Mouse (Mus musculus) skeletal muscle tissue, adult 2 months (tissue): ENCODE data around the gene Fras1.

Experiments
- DNase-seq: peaks from one replicate; pipeline ENCODE4 v3.0.0-alpha.2; 2012; ENCODE audit warnings: low read depth, low spot score

The Fras1 gene

GRCm38 (mm10) chr5:96482054-96482453 is 108.3 kb downstream of the Fras1 start:
- DNase-seq, result no peak

DNA sequence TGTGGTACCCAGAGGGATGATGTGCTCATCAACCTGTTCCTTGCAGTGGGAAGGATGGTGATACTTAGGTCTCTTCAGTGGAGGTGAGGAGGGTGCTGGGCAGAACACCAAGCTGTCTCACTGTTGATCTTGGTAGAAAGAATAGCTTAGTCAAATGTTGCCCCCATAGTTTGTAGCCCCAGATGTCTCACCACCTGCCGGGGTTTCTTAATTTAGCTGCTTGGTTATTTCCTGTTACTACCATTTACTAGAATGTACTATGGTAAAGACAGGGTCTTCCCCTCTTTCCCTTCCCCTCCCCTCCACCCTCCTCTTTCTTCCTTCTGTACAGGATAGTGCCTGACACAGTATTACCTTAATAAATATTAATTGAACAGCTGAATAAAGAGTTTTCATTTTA is 118.7 kb downstream of the Fras1 start:
- no peak for DNase-seq

DNA sequence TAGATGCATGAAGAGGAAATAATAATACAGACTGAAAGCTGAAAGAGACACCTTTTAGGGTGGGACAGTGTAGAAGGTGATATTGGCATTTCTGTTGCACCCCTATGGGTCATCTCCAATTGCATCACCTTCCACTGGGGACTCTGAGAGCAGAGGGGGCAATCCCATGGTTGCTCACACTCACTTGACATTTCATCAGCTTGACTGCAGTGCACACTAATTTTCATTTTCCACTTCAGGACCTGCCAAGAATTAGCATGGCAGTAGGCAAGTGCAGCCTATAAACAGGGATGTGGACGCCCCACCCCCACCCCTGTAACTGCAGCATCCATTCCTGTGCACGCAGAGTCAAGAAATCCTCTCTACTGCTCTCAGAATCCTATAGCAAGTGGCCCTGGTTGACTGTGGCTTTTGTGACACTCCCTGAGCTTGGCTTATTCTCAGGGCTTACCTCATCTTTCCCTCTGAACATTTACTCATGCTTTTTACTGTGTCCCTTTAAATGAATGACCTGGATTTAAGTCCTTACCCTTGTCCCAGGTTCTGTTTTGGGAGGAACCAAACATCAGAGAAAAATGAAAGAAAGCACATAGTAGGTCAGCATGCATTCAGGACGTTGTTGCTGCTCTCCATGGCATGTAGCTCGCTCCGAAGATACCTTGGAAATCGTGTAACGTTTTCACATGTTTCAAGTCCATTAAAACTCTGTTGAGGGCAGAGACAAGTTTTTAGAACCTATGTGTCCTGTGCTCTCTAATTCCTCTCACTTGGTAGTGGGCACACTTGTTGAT is 120.9 kb downstream of the Fras1 start:
- no peak for DNase-seq

- no peak for DNase-seq
Measured at GRCm38 (mm10) chr5:96498083-96498482, 124.3 kb downstream of the Fras1 start.

DNA sequence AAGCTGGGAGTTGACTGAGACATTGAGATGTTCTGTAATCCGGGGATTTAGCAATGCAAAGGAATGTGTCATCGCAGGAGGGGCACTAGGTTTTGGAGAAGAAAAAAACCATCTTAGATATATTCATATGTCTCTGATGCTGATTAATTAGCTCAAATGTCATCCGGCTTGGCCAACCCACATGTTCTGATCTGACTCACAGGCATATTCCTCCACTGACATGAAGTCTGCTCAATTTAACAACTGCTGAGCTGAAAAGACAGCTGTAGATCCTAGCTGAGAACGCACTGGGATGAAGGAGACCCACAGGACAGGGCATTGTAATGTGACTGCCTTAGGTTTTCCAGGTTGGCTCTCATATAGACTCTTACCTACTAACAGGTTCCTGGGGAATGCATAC is 128.0 kb downstream of the Fras1 start:
- DNase-seq, result no peak

DNA sequence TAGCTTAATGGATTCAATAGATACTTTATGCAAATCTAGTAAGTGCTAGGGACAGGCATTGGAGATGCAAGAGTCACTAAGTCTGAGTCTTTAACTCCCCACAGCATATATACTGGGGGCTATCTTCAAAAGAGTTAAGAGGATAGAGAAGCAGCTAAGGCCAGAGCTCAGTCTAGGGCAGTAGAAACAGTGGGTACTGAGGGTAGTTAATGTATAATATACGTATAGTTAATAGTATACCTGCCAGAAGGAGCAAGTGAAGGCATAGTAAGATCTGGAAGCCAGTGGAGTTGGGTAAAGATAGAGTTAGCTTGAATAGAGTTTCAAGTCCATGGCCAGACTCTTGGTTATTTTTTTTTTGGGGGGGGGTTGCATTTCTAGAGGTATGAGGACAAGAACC is 128.6 kb downstream of the Fras1 start:
- DNase-seq, result no peak

DNA sequence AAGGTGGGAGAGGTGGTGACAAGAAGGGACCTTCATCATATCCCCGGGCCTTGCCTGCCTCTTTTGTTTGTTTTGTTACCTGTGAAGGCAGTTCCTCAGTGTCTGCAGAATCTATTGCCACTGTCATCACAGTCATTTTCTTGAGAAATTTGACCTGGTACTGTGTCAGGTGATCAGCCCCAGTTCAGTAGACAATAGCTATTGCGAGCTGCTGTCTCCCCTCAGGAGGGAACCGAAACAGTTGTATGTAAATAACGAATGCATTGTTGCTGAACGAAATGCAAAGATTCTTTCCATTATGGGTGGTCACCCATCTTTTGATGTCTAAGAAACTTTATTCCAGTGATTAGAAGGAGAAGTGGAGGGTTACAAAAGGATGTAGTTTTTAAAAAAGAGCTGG is 137.2 kb downstream of the Fras1 start:
- DNase-seq, result no peak

GRCm38 (mm10) chr5:96513327-96513726 is 139.6 kb downstream of the Fras1 start:
- no peak for DNase-seq

DNA sequence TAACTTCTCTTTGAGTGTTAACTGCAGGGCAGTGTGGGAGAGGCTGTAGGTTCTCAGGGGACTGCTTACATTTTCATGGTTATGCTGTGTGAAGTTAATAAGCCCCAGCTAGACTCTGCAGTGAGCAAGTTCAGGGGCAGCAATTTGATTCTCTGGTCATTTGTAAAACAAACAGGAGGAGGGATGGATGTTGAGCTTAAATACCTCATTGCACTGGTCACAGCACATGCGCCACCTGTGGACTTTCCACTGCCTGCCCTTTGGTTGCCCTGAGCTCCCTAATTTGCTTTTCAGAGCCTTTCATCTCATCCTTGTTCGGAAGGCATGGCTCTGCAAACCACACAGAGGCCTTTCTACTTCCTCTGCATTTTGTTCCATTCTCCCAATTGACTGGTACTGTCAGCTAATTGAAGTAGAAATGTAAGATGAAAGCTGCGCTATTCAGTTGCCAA is 142.1 kb downstream of the Fras1 start:
- DNase-seq, result no peak

DNA sequence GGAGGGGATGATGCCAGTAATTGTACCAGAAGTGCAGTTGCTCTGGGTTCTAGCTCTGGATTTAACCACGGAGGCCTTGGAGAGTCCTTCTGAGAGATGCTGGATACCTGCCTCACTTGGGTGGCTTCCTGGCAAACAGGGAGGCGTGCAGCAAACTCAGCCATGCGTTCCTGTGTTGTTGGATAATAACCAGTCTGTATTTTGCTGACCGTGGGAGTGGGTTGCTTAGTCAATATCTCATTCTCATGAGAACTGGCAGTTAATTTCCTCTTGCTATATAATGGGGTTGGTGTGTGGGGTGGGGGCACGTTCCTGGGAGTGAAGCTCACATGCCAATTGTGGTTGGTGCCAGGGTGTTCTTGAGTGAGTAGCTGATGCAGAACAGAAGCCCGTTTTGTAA is 142.6 kb downstream of the Fras1 start:
- no peak for DNase-seq

- DNase-seq, result no peak
Measured at GRCm38 (mm10) chr5:96521541-96521940, 147.8 kb downstream of the Fras1 start.

DNA sequence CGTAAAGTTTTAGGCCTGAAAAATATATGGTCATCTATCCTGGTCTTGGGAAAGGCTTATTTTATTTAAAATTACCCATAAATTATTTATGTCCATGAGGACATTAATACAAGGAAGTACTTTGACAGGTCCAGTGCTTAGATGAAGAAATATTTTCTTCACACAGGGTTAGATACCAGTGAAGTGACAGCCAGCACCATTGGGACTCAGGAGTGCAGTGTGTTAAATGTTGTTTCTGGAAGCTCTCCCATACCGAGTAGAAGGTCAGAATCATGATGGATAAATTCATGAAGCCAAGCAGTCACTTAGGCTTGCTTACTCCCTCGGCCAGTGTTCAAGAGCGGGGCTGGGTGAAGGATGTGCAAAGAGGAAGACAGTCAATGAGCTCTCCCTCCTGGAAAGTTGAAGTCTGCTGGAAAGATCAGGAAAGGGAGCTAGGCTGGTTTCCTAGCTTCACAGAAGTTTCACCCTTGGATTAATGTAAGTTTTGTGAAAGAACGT is 149.2 kb downstream of the Fras1 start:
- no peak for DNase-seq

DNA sequence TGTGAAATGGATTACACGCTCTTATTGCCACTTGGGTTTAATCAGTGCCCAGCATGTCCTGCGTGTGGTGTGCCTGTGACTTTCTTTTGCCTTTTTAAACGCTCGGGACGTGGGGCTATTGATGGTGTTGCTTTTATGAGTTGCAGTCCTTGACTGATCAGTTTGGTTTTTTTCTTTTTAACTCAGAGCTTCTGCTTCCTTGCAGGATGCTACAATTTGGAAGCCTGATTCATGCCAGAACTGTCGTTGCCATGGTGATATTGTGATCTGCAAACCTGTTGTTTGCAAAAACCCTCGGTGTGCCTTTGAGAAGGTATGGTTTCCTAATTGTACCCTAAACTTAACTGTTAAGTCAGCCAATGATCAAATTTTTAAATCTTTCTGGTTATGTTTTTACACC is 154.5 kb downstream of the Fras1 start:
- DNase-seq, result no peak

DNA sequence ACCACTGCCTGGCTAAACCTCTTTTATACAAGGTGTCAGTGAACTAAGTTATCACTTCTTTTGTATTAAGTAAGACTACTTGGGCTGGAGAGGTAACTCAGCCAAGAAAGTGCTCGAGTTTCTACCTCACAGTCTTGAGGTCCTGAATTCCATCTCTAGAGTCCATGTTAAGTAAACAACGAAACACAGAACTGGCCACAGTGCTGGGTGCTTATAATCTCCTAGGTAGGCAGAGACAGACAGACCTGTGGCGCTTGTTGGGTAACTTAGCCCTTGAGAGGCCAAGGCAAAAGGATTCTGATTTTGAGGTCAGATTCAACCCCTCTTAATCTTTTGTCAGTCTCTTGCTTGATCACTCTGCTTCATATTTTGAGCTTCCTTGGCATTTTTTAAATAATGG is 156.8 kb downstream of the Fras1 start:
- DNase-seq, result no peak

- no peak for DNase-seq
Measured at GRCm38 (mm10) chr5:96531962-96532361, 158.2 kb downstream of the Fras1 start.

- no peak for DNase-seq
Measured at GRCm38 (mm10) chr5:96536527-96536926, 162.8 kb downstream of the Fras1 start.

GRCm38 (mm10) chr5:96536937-96537336 is 163.2 kb downstream of the Fras1 start:
- DNase-seq, result no peak

- DNase-seq, result no peak
Measured at GRCm38 (mm10) chr5:96544112-96544511, 170.4 kb downstream of the Fras1 start.

DNA sequence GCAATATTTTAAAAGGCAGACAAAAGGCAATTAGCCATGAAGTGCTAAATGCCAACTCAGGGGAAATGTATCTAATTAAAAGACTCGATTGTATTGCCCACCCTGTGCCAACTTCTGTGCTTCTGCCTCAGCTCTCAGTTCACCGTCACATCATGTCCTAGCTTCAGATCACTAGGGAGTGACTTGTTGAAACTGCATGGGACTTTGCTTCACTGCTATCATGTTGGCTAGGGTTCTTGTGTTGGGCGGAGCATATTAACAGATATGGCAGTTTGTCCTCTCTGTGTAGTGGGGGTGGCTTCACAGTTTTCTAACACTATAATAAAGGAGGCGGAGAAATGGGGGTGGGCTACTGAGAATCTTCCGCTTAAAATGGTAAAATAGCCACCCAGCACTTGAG is 172.2 kb downstream of the Fras1 start:
- DNase-seq, result no peak

- DNase-seq, result no peak
Measured at GRCm38 (mm10) chr5:96554940-96555679, 181.4 kb downstream of the Fras1 start.

GRCm38 (mm10) chr5:96558049-96558804 is 184.5 kb downstream of the Fras1 start:
- DNase-seq, result no peak

- DNase-seq, result no peak
Measured at GRCm38 (mm10) chr5:96574586-96574985, 200.8 kb downstream of the Fras1 start.
